Mouse (Mus musculus): ENCODE results near the gene Banp. TPM values are rescaled to one million over a fixed set of nuclear protein-coding genes. Genes with fewer than 3 reads are reported as not detected.
A peak's percentile ranks its signal among the peaks of the same experiment; 100 is the strongest.

Gene Banp
- polyA plus RNA-seq, 1 experiment from 2014 or later: 25.4 TPM

- H3K9ac ChIP-seq: no peak overlapping the region
- no peaks in the 10 kb centered on the region for H3K9me3 ChIP-seq (replicated peaks)
- 4% methylated on average over 6 of the region's 6 CpGs for WGBS (ENCODE audit: insufficient replicate concordance)
- H3K4me2 ChIP-seq: peak overlapping the region; percentile 29
- H3K36me3 ChIP-seq: peaks cover 10% of the 10 kb centered on the region
- H3K4me3 ChIP-seq: no peak overlapping the region
- peaks cover 72% of the 10 kb centered on the region for H3K4me1 ChIP-seq
- no peak overlapping the region for H3K27ac ChIP-seq
- no peak for ATAC-seq
- no peaks in the 10 kb centered on the region for H3K27me3 ChIP-seq (replicated peaks)
Observed at GRCm38 (mm10) chr8:121909663-121910062, 39.9 kb upstream of the Banp start.

GRCm38 (mm10) chr8:121911400-121911799, 38.1 kb upstream of the Banp start:
- WGBS (ENCODE audit: insufficient replicate concordance): 63% methylated on average over 6 of the region's 6 CpGs
- no peak overlapping the region for H3K4me3 ChIP-seq
- no peaks in the 10 kb centered on the region for H3K9me3 ChIP-seq (replicated peaks)
- H3K4me1 ChIP-seq: peaks cover 56% of the 10 kb centered on the region
- no peak overlapping the region for H3K9ac ChIP-seq
- H3K27me3 ChIP-seq (replicated peaks): no peaks in the 10 kb centered on the region
- no peaks in the 10 kb centered on the region for H3K36me3 ChIP-seq
- H3K4me2 ChIP-seq: no peak overlapping the region
- ATAC-seq: no peak
- H3K27ac ChIP-seq: no peak overlapping the region

DNA sequence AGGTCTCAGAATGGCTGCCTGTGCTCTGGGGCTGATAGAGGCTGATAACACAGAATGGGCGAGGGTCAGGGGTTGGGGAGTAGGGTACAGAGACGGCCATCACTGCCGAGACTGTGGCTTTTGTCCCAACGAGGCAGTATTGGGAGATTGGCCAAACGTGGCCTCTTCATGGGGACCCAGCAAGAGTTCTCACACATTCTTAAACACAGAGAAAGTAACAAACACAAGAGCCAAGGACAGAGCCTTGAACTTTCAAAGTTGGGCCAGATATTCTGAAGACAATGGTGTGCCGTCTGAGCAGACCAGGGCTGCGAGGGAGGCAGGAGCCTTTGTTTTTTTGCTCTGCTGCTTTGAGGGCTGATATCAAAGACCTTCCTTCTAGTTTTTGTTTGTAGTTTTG, 37.6 kb upstream of the Banp start:
- Histone ChIP-seq H3K36me3 (no peaks in the 10 kb centered on the region), H3K27ac (0 out of 2 replicates have a peak overlapping the region, but pooled peaks have one; percentile 10), H3K9ac (no peak overlapping the region), H3K4me2 (no peak overlapping the region), H3K27me3 (replicated peaks) (no peaks in the 10 kb centered on the region), H3K4me1 (peaks cover 56% of the 10 kb centered on the region), H3K9me3 (replicated peaks) (no peaks in the 10 kb centered on the region), H3K4me3 (no peak overlapping the region)
- 62% methylated on average over 7 of the region's 7 CpGs for WGBS (ENCODE audit: insufficient replicate concordance)
- ATAC-seq: no peak

DNA sequence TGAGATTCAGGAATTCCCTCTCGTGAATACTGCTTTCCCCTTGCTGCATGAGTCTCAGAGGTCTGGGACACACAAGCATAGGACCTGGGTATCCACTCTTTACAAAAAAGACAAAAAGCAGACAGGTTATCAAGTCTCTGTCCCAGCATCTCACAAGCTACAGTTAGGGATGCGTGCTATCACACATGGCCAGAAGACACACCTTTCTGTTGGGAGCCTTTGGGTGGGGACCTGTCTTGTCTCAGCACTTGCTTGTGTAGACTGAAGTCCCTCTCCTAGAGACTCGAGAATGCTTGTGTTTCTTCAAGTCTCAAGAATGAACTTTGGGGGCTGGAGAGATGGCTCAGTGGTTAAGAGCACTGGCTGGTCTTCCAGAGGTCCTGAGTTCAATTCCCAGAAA, 36.7 kb upstream of the Banp start:
- Histone ChIP-seq H3K36me3 (no peaks in the 10 kb centered on the region), H3K4me1 (peaks cover 55% of the 10 kb centered on the region), H3K9me3 (replicated peaks) (no peaks in the 10 kb centered on the region), H3K27me3 (replicated peaks) (no peaks in the 10 kb centered on the region), H3K4me2 (no peak overlapping the region), H3K4me3 (no peak overlapping the region), H3K27ac (0 out of 2 replicates have a peak overlapping the region, but pooled peaks have one; percentile 10), H3K9ac (no peak overlapping the region)
- peak; percentile 50; the same call in 1 of the 2 replicates for ATAC-seq
- WGBS (ENCODE audit: insufficient replicate concordance): 52% methylated on average over 3 of the region's 3 CpGs

DNA sequence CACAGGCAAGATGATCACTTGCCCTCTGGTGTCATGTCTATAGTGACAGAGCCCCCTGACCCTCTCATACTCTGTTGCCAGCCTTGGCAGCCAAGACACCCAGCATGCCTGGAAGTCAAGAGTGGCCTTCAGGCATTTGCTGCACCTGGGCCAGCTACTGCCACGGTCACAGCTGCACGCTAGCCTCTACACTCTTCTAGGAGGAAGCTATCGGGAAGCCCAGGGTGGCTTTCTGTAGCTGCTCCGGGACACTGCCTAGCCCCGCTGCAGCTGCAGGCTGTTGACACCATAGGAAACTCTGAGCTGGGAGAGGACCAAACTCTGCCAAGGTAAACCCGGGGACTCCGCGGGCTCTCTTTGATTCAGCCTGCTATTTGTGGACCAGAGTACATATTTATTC, 36.2 kb upstream of the Banp start:
- H3K36me3 ChIP-seq: no peaks in the 10 kb centered on the region
- H3K27me3 ChIP-seq (replicated peaks): no peaks in the 10 kb centered on the region
- no peak for ATAC-seq
- H3K4me3 ChIP-seq: no peak overlapping the region
- WGBS (ENCODE audit: insufficient replicate concordance): 76% methylated on average over 8 of the region's 8 CpGs
- peaks cover 49% of the 10 kb centered on the region for H3K4me1 ChIP-seq
- peak overlapping the region; percentile 14; the same call in 1 of the 2 replicates for H3K9ac ChIP-seq
- 0 out of 2 replicates have a peak overlapping the region, but pooled peaks have one; percentile 32 for H3K27ac ChIP-seq
- no peaks in the 10 kb centered on the region for H3K9me3 ChIP-seq (replicated peaks)
- H3K4me2 ChIP-seq: no peak overlapping the region

DNA sequence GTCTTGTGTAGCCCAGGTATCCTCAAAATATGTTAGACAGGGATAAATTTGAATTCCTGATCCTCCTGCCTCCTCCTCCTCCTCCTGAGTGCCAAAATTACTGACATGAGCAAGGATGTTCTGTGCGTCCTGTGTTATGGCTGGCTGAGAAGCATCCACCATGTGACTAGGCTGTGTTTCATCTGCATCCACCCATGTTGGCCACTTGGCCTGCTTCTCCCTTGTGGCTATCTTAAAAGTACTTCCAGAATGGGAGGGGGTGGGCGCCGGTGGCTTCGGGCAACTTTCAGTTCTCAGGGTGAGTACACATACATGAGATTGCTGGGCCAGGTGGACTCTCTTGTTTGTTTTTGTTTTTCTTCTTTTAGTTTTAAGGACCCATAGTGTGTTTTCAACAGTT, 30.4 kb upstream of the Banp start:
- H3K27me3 ChIP-seq (replicated peaks): no peaks in the 10 kb centered on the region
- H3K4me2 ChIP-seq: no peak overlapping the region
- no peak for ATAC-seq
- no peaks in the 10 kb centered on the region for H3K9me3 ChIP-seq (replicated peaks)
- H3K27ac ChIP-seq: no peak overlapping the region
- no peaks in the 10 kb centered on the region for H3K4me1 ChIP-seq
- H3K4me3 ChIP-seq: no peak overlapping the region
- no peak overlapping the region for H3K9ac ChIP-seq
- 67% methylated on average over 4 of the region's 4 CpGs for whole genome bisulfite sequencing (ENCODE audit: insufficient replicate concordance)
- H3K36me3 ChIP-seq: no peaks in the 10 kb centered on the region

DNA sequence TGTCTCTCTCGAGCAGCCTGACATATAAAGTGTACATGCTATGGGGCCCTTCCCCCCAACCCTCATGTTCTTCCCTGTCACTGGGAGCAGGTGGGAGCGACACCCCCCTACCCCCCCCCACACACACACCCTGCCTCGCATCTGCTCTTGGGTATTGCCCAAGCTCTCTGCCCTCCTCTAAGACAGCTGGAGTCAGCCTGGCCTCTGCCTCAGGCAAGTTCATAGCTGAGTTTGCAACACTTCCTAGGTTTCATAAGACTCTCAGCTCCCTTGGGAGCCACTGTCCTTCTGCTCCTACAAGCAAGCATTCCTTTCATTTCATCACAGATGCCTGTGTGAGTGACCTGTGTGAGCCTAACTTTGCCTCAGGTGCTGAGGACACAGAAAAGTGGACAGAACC, 29.8 kb upstream of the Banp start:
- H3K4me1 ChIP-seq: no peaks in the 10 kb centered on the region
- H3K4me2 ChIP-seq: no peak overlapping the region
- H3K27me3 ChIP-seq (replicated peaks): no peaks in the 10 kb centered on the region
- 48% methylated on average over 3 of the region's 3 CpGs for WGBS (ENCODE audit: insufficient replicate concordance)
- ATAC-seq: no peak
- no peak overlapping the region for H3K9ac ChIP-seq
- H3K36me3 ChIP-seq: no peaks in the 10 kb centered on the region
- no peaks in the 10 kb centered on the region for H3K9me3 ChIP-seq (replicated peaks)
- no peak overlapping the region for H3K27ac ChIP-seq
- no peak overlapping the region for H3K4me3 ChIP-seq

DNA sequence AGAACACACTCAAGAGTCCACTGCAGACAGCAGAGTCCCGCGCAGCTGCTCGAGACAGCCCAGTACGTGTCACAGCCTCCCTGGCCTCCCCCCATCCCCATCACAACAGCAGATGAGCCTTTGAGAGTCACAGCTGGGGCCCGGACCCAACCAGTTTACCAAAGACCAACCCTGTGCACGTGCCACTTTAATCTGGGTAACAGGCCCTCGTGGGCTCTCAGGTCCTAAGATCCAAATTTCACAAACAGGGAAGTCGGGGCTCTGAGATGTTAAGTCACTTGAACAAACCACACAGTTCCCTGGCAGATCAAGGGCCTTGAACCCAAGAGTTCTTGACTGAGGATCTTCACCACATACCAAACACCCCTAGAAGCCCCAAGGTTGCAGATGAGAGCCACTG, 28.0 kb upstream of the Banp start:
- Histone ChIP-seq H3K9me3 (replicated peaks) (no peaks in the 10 kb centered on the region), H3K27ac (no peak overlapping the region), H3K27me3 (replicated peaks) (no peaks in the 10 kb centered on the region), H3K9ac (no peak overlapping the region), H3K4me3 (no peak overlapping the region), H3K4me2 (no peak overlapping the region), H3K4me1 (no peaks in the 10 kb centered on the region), H3K36me3 (no peaks in the 10 kb centered on the region)
- ATAC-seq: no peak
- 68% methylated on average over 8 of the region's 8 CpGs for whole genome bisulfite sequencing (ENCODE audit: insufficient replicate concordance)

- ATAC-seq: no peak
- Histone ChIP-seq H3K9me3 (replicated peaks) (no peaks in the 10 kb centered on the region), H3K9ac (no peak overlapping the region), H3K4me2 (no peak overlapping the region), H3K4me3 (no peak overlapping the region), H3K36me3 (no peaks in the 10 kb centered on the region), H3K27me3 (replicated peaks) (no peaks in the 10 kb centered on the region), H3K4me1 (no peaks in the 10 kb centered on the region), H3K27ac (no peak overlapping the region)
- 59% methylated on average over 8 of the region's 8 CpGs for WGBS (ENCODE audit: insufficient replicate concordance)
Observed at GRCm38 (mm10) chr8:121922101-121922500, 27.4 kb upstream of the Banp start.

DNA sequence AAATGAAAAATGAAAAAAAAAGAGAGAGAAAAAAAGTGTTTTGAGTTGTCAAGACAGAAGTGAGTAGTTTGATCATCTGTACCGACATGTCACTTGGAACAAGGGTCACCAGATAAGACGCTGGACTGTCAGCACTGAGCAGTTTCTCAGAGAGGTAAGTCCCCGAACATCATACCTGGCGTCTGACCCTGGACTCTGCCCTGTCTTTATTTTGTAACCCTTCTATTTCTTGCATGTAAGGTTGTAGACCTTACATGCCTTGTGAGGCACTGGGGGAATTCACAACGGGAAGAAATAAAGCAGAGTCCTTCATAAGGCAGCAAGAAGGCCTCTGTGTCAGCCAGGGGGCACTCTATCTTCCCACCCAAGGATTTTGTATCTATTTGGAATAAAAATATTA, 24.9 kb upstream of the Banp start:
- no peak overlapping the region for H3K27ac ChIP-seq
- H3K4me3 ChIP-seq: no peak overlapping the region
- no peaks in the 10 kb centered on the region for H3K36me3 ChIP-seq
- no peaks in the 10 kb centered on the region for H3K27me3 ChIP-seq (replicated peaks)
- H3K4me2 ChIP-seq: no peak overlapping the region
- H3K4me1 ChIP-seq: no peaks in the 10 kb centered on the region
- no peaks in the 10 kb centered on the region for H3K9me3 ChIP-seq (replicated peaks)
- 56% methylated on average over 5 of the region's 5 CpGs for WGBS (ENCODE audit: insufficient replicate concordance)
- H3K9ac ChIP-seq: no peak overlapping the region
- no peak for ATAC-seq

DNA sequence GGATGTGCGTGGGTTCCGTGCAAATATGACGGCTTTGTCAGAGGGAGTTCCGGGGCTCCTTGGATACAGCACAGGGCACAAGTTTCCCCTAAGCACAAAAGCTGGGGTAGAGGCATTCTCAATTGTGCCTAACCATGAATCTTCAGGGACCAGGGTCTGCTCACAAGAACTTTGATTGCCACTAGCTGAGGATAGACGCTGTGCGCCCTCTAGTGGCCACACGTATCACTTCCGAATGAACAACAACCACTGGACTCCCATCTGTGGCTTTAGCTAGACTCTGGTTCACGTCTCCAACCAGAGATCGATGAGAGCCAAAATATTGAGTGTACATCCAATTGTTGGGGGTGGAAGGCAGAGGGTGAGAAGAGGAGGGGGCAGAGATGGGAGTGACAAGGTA, 23.9 kb upstream of the Banp start:
- H3K9me3 ChIP-seq (replicated peaks): no peaks in the 10 kb centered on the region
- no peaks in the 10 kb centered on the region for H3K4me1 ChIP-seq
- no peaks in the 10 kb centered on the region for H3K36me3 ChIP-seq
- H3K9ac ChIP-seq: no peak overlapping the region
- no peak overlapping the region for H3K27ac ChIP-seq
- H3K4me3 ChIP-seq: no peak overlapping the region
- 27% methylated on average over 10 of the region's 10 CpGs for WGBS (ENCODE audit: insufficient replicate concordance)
- no peak for ATAC-seq
- H3K4me2 ChIP-seq: no peak overlapping the region
- no peaks in the 10 kb centered on the region for H3K27me3 ChIP-seq (replicated peaks)

GRCm38 (mm10) chr8:121926266-121926665, 23.3 kb upstream of the Banp start:
- Histone ChIP-seq H3K9me3 (replicated peaks) (no peaks in the 10 kb centered on the region), H3K4me2 (no peak overlapping the region), H3K4me3 (no peak overlapping the region), H3K27me3 (replicated peaks) (no peaks in the 10 kb centered on the region), H3K4me1 (no peaks in the 10 kb centered on the region), H3K9ac (no peak overlapping the region), H3K27ac (no peak overlapping the region), H3K36me3 (no peaks in the 10 kb centered on the region)
- no peak for ATAC-seq
- WGBS (ENCODE audit: insufficient replicate concordance): 41% methylated on average over 8 of the region's 8 CpGs

DNA sequence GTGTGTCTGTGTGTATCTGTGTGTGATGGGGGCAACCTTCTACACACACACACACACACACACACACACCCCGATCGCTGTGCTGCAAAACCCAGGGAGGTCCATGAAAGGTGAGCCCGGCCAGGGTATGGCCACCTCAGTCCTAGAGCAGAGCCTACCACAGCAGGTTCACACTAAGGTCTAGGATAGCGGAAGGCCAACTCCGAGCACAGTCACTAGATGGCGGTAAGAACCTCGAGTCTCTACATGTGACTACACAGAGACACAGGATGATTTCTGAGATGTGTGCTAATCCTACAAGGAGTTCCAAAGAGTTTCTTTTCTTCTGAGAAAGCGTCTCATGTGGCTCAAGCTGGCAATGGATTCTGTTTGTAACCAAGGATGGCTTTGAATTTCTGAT, 22.2 kb upstream of the Banp start:
- Histone ChIP-seq H3K9me3 (replicated peaks) (no peaks in the 10 kb centered on the region), H3K4me2 (no peak overlapping the region), H3K36me3 (no peaks in the 10 kb centered on the region), H3K4me1 (no peaks in the 10 kb centered on the region), H3K9ac (no peak overlapping the region), H3K4me3 (no peak overlapping the region), H3K27me3 (replicated peaks) (no peaks in the 10 kb centered on the region), H3K27ac (no peak overlapping the region)
- peak; percentile 46; the same call in 1 of the 2 replicates for ATAC-seq
- WGBS (ENCODE audit: insufficient replicate concordance): 28% methylated on average over 8 of the region's 8 CpGs
